Mouse (Mus musculus): Measurements from ENCODE around the gene 4932438A13Rik. TPM values are rescaled to one million over a fixed set of nuclear protein-coding genes. Genes with fewer than 3 reads are reported as not detected.

Gene 4932438A13Rik
- polyA plus RNA-seq, 1 experiment from 2014 or later: 28.8 TPM

- Histone ChIP-seq H3K4me3 (ENCODE audit: low read depth, low read length) (no peak overlapping the region), H3K4me2 (replicated peaks; ENCODE audit: low read depth, low read length) (no peak overlapping the region), H3K27me3 (replicated peaks; ENCODE audit: insufficient read depth, low read length) (no peaks in the 10 kb centered on the region), H3K27ac (ENCODE audit: low read length) (no peak overlapping the region), H3K9ac (replicated peaks; ENCODE audit: low read depth) (no peak overlapping the region), H3K9me3 (ENCODE audit: low read length) (no peaks in the 10 kb centered on the region), H3K4me1 (ENCODE audit: insufficient read depth, low read depth, low read length) (no peaks in the 10 kb centered on the region), H3K36me3 (ENCODE audit: insufficient read depth, low read length) (no peaks in the 10 kb centered on the region)
- no peak for DNase-seq (ENCODE audit: low spot score)
- 54% methylated on average over 8 of the region's 8 CpGs for WGBS
- ATAC-seq: no peak
- no peak for TF ChIP-seq CTCF (IDR thresholded peaks at IDR 0.05)
- no peak for TF ChIP-seq EP300 (IDR thresholded peaks at IDR 0.05)
Observed at GRCm38 (mm10) chr3:36827274-36828025, 35.5 kb upstream of the 4932438A13Rik start.

- ATAC-seq: no peak
- H3K9me3 ChIP-seq (ENCODE audit: low read length): no peaks in the 10 kb centered on the region
- DNase-seq (ENCODE audit: low spot score): no peak
- TF ChIP-seq EP300 (IDR thresholded peaks at IDR 0.05): no peak
- TF ChIP-seq CTCF (IDR thresholded peaks at IDR 0.05): no peak
- H3K27me3 ChIP-seq (replicated peaks; ENCODE audit: insufficient read depth, low read length): no peaks in the 10 kb centered on the region
- no peaks in the 10 kb centered on the region for H3K4me1 ChIP-seq (ENCODE audit: insufficient read depth, low read depth, low read length)
- H3K9ac ChIP-seq (replicated peaks; ENCODE audit: low read depth): no peak overlapping the region
- H3K4me2 ChIP-seq (replicated peaks; ENCODE audit: low read depth, low read length): no peak overlapping the region
- no peak overlapping the region for H3K27ac ChIP-seq (ENCODE audit: low read length)
- 91% methylated on average over 3 of the region's 3 CpGs for WGBS
- no peak overlapping the region for H3K4me3 ChIP-seq (ENCODE audit: low read depth, low read length)
- H3K36me3 ChIP-seq (ENCODE audit: insufficient read depth, low read length): no peaks in the 10 kb centered on the region
Observed at GRCm38 (mm10) chr3:36830218-36830617, 32.7 kb upstream of the 4932438A13Rik start.

GRCm38 (mm10) chr3:36834426-36834825 is 28.5 kb upstream of the 4932438A13Rik start:
- WGBS: 71% methylated on average over 4 of the region's 4 CpGs
- Histone ChIP-seq H3K4me3 (ENCODE audit: low read depth, low read length) (no peak overlapping the region), H3K9ac (replicated peaks; ENCODE audit: low read depth) (no peak overlapping the region), H3K27ac (ENCODE audit: low read length) (no peak overlapping the region), H3K9me3 (ENCODE audit: low read length) (no peaks in the 10 kb centered on the region), H3K36me3 (ENCODE audit: insufficient read depth, low read length) (no peaks in the 10 kb centered on the region), H3K27me3 (replicated peaks; ENCODE audit: insufficient read depth, low read length) (no peaks in the 10 kb centered on the region), H3K4me2 (replicated peaks; ENCODE audit: low read depth, low read length) (no peak overlapping the region), H3K4me1 (ENCODE audit: insufficient read depth, low read depth, low read length) (no peaks in the 10 kb centered on the region)
- no peak for DNase-seq (ENCODE audit: low spot score)
- no peak for ATAC-seq
- TF ChIP-seq CTCF (IDR thresholded peaks at IDR 0.05) (no peak), EP300 (IDR thresholded peaks at IDR 0.05) (no peak)

- no peaks in the 10 kb centered on the region for H3K9me3 ChIP-seq (ENCODE audit: low read length)
- ATAC-seq (no peak), DNase-seq (ENCODE audit: low spot score) (no peak)
- H3K27ac ChIP-seq (ENCODE audit: low read length): no peak overlapping the region
- H3K4me2 ChIP-seq (replicated peaks; ENCODE audit: low read depth, low read length): no peak overlapping the region
- H3K9ac ChIP-seq (replicated peaks; ENCODE audit: low read depth): no peak overlapping the region
- H3K4me1 ChIP-seq (ENCODE audit: insufficient read depth, low read depth, low read length): no peaks in the 10 kb centered on the region
- H3K36me3 ChIP-seq (ENCODE audit: insufficient read depth, low read length): no peaks in the 10 kb centered on the region
- 54% methylated on average over 2 of the region's 2 CpGs for WGBS
- no peak overlapping the region for H3K4me3 ChIP-seq (ENCODE audit: low read depth, low read length)
- TF ChIP-seq EP300 (IDR thresholded peaks at IDR 0.05) (no peak), CTCF (IDR thresholded peaks at IDR 0.05) (no peak)
- H3K27me3 ChIP-seq (replicated peaks; ENCODE audit: insufficient read depth, low read length): no peaks in the 10 kb centered on the region
Observed at GRCm38 (mm10) chr3:36834832-36835231, 28.1 kb upstream of the 4932438A13Rik start.

- H3K27ac ChIP-seq (ENCODE audit: low read length): no peak overlapping the region
- TF ChIP-seq CTCF (IDR thresholded peaks at IDR 0.05) (peak; percentile 61), EP300 (IDR thresholded peaks at IDR 0.05) (no peak)
- no peak overlapping the region; the same call in 1 of the 2 replicates for H3K4me2 ChIP-seq (replicated peaks; ENCODE audit: low read depth, low read length)
- H3K4me3 ChIP-seq (ENCODE audit: low read depth, low read length): no peak overlapping the region
- ATAC-seq (no peak), DNase-seq (ENCODE audit: low spot score) (no peak)
- H3K36me3 ChIP-seq (ENCODE audit: insufficient read depth, low read length): no peaks in the 10 kb centered on the region
- no peaks in the 10 kb centered on the region for H3K27me3 ChIP-seq (replicated peaks; ENCODE audit: insufficient read depth, low read length)
- no peaks in the 10 kb centered on the region for H3K4me1 ChIP-seq (ENCODE audit: insufficient read depth, low read depth, low read length)
- 33% methylated on average over 18 of the region's 18 CpGs for WGBS
- H3K9me3 ChIP-seq (ENCODE audit: low read length): no peaks in the 10 kb centered on the region
- no peak overlapping the region for H3K9ac ChIP-seq (replicated peaks; ENCODE audit: low read depth)
Observed at GRCm38 (mm10) chr3:36835525-36836203, 27.2 kb upstream of the 4932438A13Rik start.

- no peak overlapping the region for H3K4me3 ChIP-seq (ENCODE audit: low read depth, low read length)
- no peak for ATAC-seq
- no peaks in the 10 kb centered on the region for H3K4me1 ChIP-seq (ENCODE audit: insufficient read depth, low read depth, low read length)
- no peak overlapping the region for H3K9ac ChIP-seq (replicated peaks; ENCODE audit: low read depth)
- WGBS: 72% methylated on average over 7 of the region's 7 CpGs
- DNase-seq (ENCODE audit: low spot score): no peak
- no peak for TF ChIP-seq CTCF (IDR thresholded peaks at IDR 0.05)
- TF ChIP-seq EP300 (IDR thresholded peaks at IDR 0.05): no peak
- H3K36me3 ChIP-seq (ENCODE audit: insufficient read depth, low read length): no peaks in the 10 kb centered on the region
- no peaks in the 10 kb centered on the region for H3K27me3 ChIP-seq (replicated peaks; ENCODE audit: insufficient read depth, low read length)
- no peak overlapping the region for H3K4me2 ChIP-seq (replicated peaks; ENCODE audit: low read depth, low read length)
- H3K27ac ChIP-seq (ENCODE audit: low read length): no peak overlapping the region
- H3K9me3 ChIP-seq (ENCODE audit: low read length): no peaks in the 10 kb centered on the region
Observed at GRCm38 (mm10) chr3:36836833-36837232, 26.1 kb upstream of the 4932438A13Rik start.

Data from lung, postnatal 0 days (tissue).